Mouse (Mus musculus) stomach, postnatal 0 days (tissue): ENCODE data around the gene Cchcr1. TPM values are rescaled to one million over a fixed set of nuclear protein-coding genes. Genes with fewer than 3 reads are reported as not detected.
"Not testable (repeated sequence)": the region's sequence is repeated elsewhere in the genome, so short reads cannot be mapped to it uniquely, and the experiment has no call there.

ENCODE experiments used
- ATAC-seq: fragments of 200-750 bp; cut with Nextera tagmentation; 2 replicates; pipeline ENCODE4 v1.8.0; 2017; ENCODE audit not compliant: low FRiP score, low TSS enrichment
- DNase-seq: peaks from one replicate; pipeline ENCODE4 v3.0.0-alpha.2; 2016; ENCODE audit warnings: low spot score
- H3K27ac ChIP-seq: fragments of 300-500 bp; sonication (generic); replicated peaks from 2 replicates; pipeline ENCODE4 v1.5.1; 2014; ENCODE audit warnings: mild to moderate bottlenecking, control low read depth
- H3K27me3 ChIP-seq: fragments of 300-500 bp; sonication (generic); 2 replicates; pipeline ENCODE4 v1.6.1; 2014; ENCODE audit warnings: low read length; ENCODE audit not compliant: control insufficient read depth, insufficient read depth
- H3K36me3 ChIP-seq: fragments of 300-500 bp; sonication (generic); 2 replicates; pipeline ENCODE4 v1.6.1; 2014; ENCODE audit warnings: low read length, mixed read lengths; ENCODE audit not compliant: control insufficient read depth, insufficient read depth
- H3K4me1 ChIP-seq: fragments of 300-500 bp; sonication (generic); replicated peaks from 2 replicates; pipeline ENCODE4 v1.6.1; 2014; ENCODE audit warnings: antibody characterized with exemption; ENCODE audit not compliant: control insufficient read depth, insufficient read depth
- H3K4me2 ChIP-seq: fragments of 300-500 bp; sonication (generic); replicated peaks from 2 replicates; pipeline ENCODE4 v1.6.1; 2014; ENCODE audit warnings: low read depth, mild to moderate bottlenecking, control low read depth, moderate library complexity
- H3K4me3 ChIP-seq: fragments of 300-500 bp; sonication (generic); 2 replicates; pipeline ENCODE4 v1.5.1; 2014; ENCODE audit warnings: low read depth, low read length, control low read depth
- H3K9ac ChIP-seq: fragments of 300-500 bp; sonication (generic); 2 replicates; pipeline ENCODE4 v1.6.1; 2014; ENCODE audit warnings: mild to moderate bottlenecking, low read length, control low read depth, mixed read lengths
- H3K9me3 ChIP-seq: fragments of 300-500 bp; sonication (generic); 2 replicates; pipeline ENCODE4 v1.6.1; 2016; ENCODE audit warnings: low read length; ENCODE audit not compliant: control insufficient read depth
- CTCF ChIP-seq: IDR thresholded peaks from 2 replicates; pipeline ENCODE4 v1.5.1; 2016; ENCODE audit warnings: antibody characterized with exemption, low read depth, mild to moderate bottlenecking, moderate library complexity
- EP300 ChIP-seq: optimal IDR thresholded peaks from 2 replicates; pipeline ENCODE3; 2016; ENCODE audit warnings: antibody characterized with exemption
- WGBS: fragments of 180-500 bp; shearing (Covaris S2); extraction: QIAGEN DNeasy Blood & Tissue Kit; methylation state at CpG from one replicate; pipeline ENCODE4 v1.1.7; 2014; 5-methylcytosine and 5-hydroxymethylcytosine counted together
- polyA plus RNA-seq: library from polyadenylated mRNA; unstranded; fragments of >200 nt; fragmentation: Nextera tagmentation; extraction: Ambion mirVana; gene quantifications from 2 replicates; pipeline ENCODE4 v1.2.1, GENCODE M21; 2015

The Cchcr1 gene
- polyA plus RNA-seq = 7.1 and 7.4 TPM in 2 replicates

GRCm38 (mm10) chr17:35516652-35517500 lies at the start of gene Cchcr1, which contains the start of gene Tcf19:
TSS of gene Cchcr1 (plus strand) at chr17:35517100.
TSS of gene Tcf19 (minus strand) at chr17:35516824.
- Histone ChIP-seq H3K9me3 (no peaks in the 10 kb centered on the region), H3K4me3 (peak within 1 kb of the TSS; percentile 62), H3K4me1 (peaks cover 7% of the 10 kb centered on the region; the same call in 1 of the 2 replicates), H3K9ac (peak within 1 kb of the TSS; percentile 64), H3K36me3 (no peaks in the 10 kb centered on the region), H3K4me2 (peak within 1 kb of the TSS; percentile 85), H3K27me3 (no peaks in the 10 kb centered on the region), H3K27ac (peak within 1 kb of the TSS; percentile 61)
- TF ChIP-seq EP300 (peak; percentile 95), CTCF (no peak)
- WGBS = under 1% methylated on average over 61 of the region's 67 CpGs
- DNase-seq = peak; percentile 99
- ATAC-seq = peak; percentile 97

GRCm38 (mm10) chr17:35468936-35469335 lies 48.0 kb upstream of the Cchcr1 start:
- H3K4me2 ChIP-seq, DNase-seq, H3K4me1 ChIP-seq, H3K27ac ChIP-seq, H3K36me3 ChIP-seq, H3K4me3 ChIP-seq, H3K9me3 ChIP-seq, H3K9ac ChIP-seq, H3K27me3 ChIP-seq, ATAC-seq: not testable (repeated sequence)
- WGBS = 54% methylated on average over 3 of the region's 3 CpGs

GRCm38 (mm10) chr17:35469842-35470751 lies 46.8 kb upstream of the Cchcr1 start, which contains the start of gene H2-Q10:
TSS of gene H2-Q10 (plus strand) at chr17:35470089.
- H3K9ac ChIP-seq = no peak within 1 kb of the TSS
- peak; percentile 28 for DNase-seq

GRCm38 (mm10) chr17:35484066-35484465 lies 32.8 kb upstream of the Cchcr1 start:
- Histone ChIP-seq H3K9ac (no peak overlapping the region), H3K9me3 (no peaks in the 10 kb centered on the region), H3K27me3 (no peaks in the 10 kb centered on the region), H3K36me3 (no peaks in the 10 kb centered on the region), H3K4me2 (no peak overlapping the region), H3K4me1 (no peaks in the 10 kb centered on the region), H3K4me3 (no peak overlapping the region), H3K27ac (no peak overlapping the region)
- ATAC-seq = no peak
- peak; percentile 93 for TF ChIP-seq CTCF
- TF ChIP-seq EP300 = no peak
- under 1% methylated on average over 9 of the region's 9 CpGs for WGBS
- DNase-seq = peak; percentile 67

More at GRCm38 (mm10) chr17:35469842-35470751, 46.8 kb upstream of the Cchcr1 start, which contains the start of gene H2-Q10:
- 2% methylated on average over 76 of the region's 80 CpGs for WGBS
- Histone ChIP-seq H3K36me3 (no peaks in the 10 kb centered on the region), H3K4me3 (peak within 1 kb of the TSS; percentile 42), H3K4me1 (0 out of 2 replicates have a peak, but pooled peaks cover 2% of the 10 kb centered on the region), H3K27ac (no peak within 1 kb of the TSS), H3K27me3 (peaks cover 6% of the 10 kb centered on the region; the same call in 1 of the 2 replicates), H3K4me2 (peak within 1 kb of the TSS; percentile 69), H3K9me3 (no peaks in the 10 kb centered on the region)
- TF ChIP-seq EP300 (no peak), CTCF (no peak)
- peak; percentile 54; the same call in 1 of the 2 replicates for ATAC-seq

- Histone ChIP-seq H3K36me3 (no peaks in the 10 kb centered on the region), H3K9me3 (no peaks in the 10 kb centered on the region), H3K27ac (no peak overlapping the region), H3K4me1 (no peaks in the 10 kb centered on the region), H3K4me2 (no peak overlapping the region), H3K9ac (no peak overlapping the region), H3K4me3 (no peak overlapping the region), H3K27me3 (no peaks in the 10 kb centered on the region)
- 16% methylated on average over 4 of the region's 4 CpGs for WGBS
- TF ChIP-seq CTCF (no peak), EP300 (no peak)
- DNase-seq = peak; percentile 25
- no peak; the same call in 1 of the 2 replicates for ATAC-seq
These were observed 31.2 kb upstream of the Cchcr1 start for GRCm38 (mm10) chr17:35485702-35486101.
